Mouse (Mus musculus): ENCODE data around the gene Ccdc114.
"Not testable (repeated sequence)": the region's sequence is repeated elsewhere in the genome, so short reads cannot be mapped to it uniquely, and the experiment has no call there.

Ccdc114 gene

GRCm38 (mm10) chr7:45917926-45918325 is 5.9 kb upstream of the Ccdc114 start:
- DNase-seq (ENCODE audit: low read depth, low spot score), result no peak

GRCm38 (mm10) chr7:45919083-45919671 is 4.7 kb upstream of the Ccdc114 start:
- DNase-seq (ENCODE audit: low read depth, low spot score), result no peak

GRCm38 (mm10) chr7:45919761-45920160 is 4.1 kb upstream of the Ccdc114 start:
- no peak for DNase-seq (ENCODE audit: low read depth, low spot score)

- DNase-seq (ENCODE audit: low read depth, low spot score), result peak; percentile 75
Measured at GRCm38 (mm10) chr7:45920583-45921241, 3.2 kb upstream of the Ccdc114 start.

- DNase-seq (ENCODE audit: low read depth, low spot score), result no peak
Measured at GRCm38 (mm10) chr7:45921242-45921621, 2.6 kb upstream of the Ccdc114 start, which contains the start of gene Emp3. Gene Emp3, minus strand, starts transcription at chr7:45921404.

GRCm38 (mm10) chr7:45921950-45922600 is 1.8 kb upstream of the Ccdc114 start:
- no peak for DNase-seq (ENCODE audit: low read depth, low spot score)

GRCm38 (mm10) chr7:45922928-45923761 is 727 bp upstream of the Ccdc114 start:
- DNase-seq (ENCODE audit: low read depth, low spot score), result peak; percentile 98

GRCm38 (mm10) chr7:45924429-45924816 is 551 bp downstream of the Ccdc114 start:
- DNase-seq (ENCODE audit: low read depth, low spot score), result no peak

- no peak for DNase-seq (ENCODE audit: low read depth, low spot score)
Measured at GRCm38 (mm10) chr7:45928626-45929295, 4.9 kb downstream of the Ccdc114 start.

GRCm38 (mm10) chr7:45929688-45930087 is 5.8 kb downstream of the Ccdc114 start:
- no peak for DNase-seq (ENCODE audit: low read depth, low spot score)

- DNase-seq (ENCODE audit: low read depth, low spot score), result not testable (repeated sequence)
Measured at GRCm38 (mm10) chr7:45933766-45934165, 9.9 kb downstream of the Ccdc114 start.

- DNase-seq (ENCODE audit: low read depth, low spot score), result peak; percentile 82
Measured at GRCm38 (mm10) chr7:45935114-45935513, 11.2 kb downstream of the Ccdc114 start.

GRCm38 (mm10) chr7:45939836-45940235 is 16.0 kb downstream of the Ccdc114 start:
- DNase-seq (ENCODE audit: low read depth, low spot score), result no peak

GRCm38 (mm10) chr7:45941986-45942385 is 18.1 kb downstream of the Ccdc114 start:
- DNase-seq (ENCODE audit: low read depth, low spot score), result no peak

- DNase-seq (ENCODE audit: low read depth, low spot score), result not testable (repeated sequence)
Measured at GRCm38 (mm10) chr7:45943280-45943679, 19.4 kb downstream of the Ccdc114 start.

- DNase-seq (ENCODE audit: low read depth, low spot score), result peak; percentile 52
Measured at GRCm38 (mm10) chr7:45949061-45949460, 25.2 kb downstream of the Ccdc114 start.

GRCm38 (mm10) chr7:45956611-45957010 is 32.7 kb downstream of the Ccdc114 start:
- DNase-seq (ENCODE audit: low read depth, low spot score), result peak; percentile 53

GRCm38 (mm10) chr7:45971831-45972723 is 48.2 kb downstream of the Ccdc114 start:
- no peak for DNase-seq (ENCODE audit: low read depth, low spot score)

GRCm38 (mm10) chr7:45973271-45973687 is 49.4 kb downstream of the Ccdc114 start:
- DNase-seq (ENCODE audit: low read depth, low spot score), result peak; percentile 16

- DNase-seq (ENCODE audit: low read depth, low spot score), result no peak
Measured at GRCm38 (mm10) chr7:45974103-45974502, 50.2 kb downstream of the Ccdc114 start.
